In genomic region chr19:23451361-23451760, GRCm38 (mm10) we compare ENCODE assay signal across 22 mouse cellular contexts.
"Had no signal": no experiment of that assay in that cellular context is flagged by ENCODE, and none has a peak within 500 bp of the region (broad histone marks: within the 10 kb centered on the region; RNA-seq: fewer than 3 reads in every experiment).

No protein-coding gene starts in this region.

- H3K4me3 ChIP-seq: limb, embryonic 12.5 days; limb, embryonic 15.5 days; lung, embryonic 15.5 days; midbrain, embryonic 13.5 days had no signal

- ATAC-seq: intestine, embryonic 16.5 days; liver, postnatal 0 days; midbrain, embryonic 13.5 days; midbrain, embryonic 16.5 days had no signal

- H3K4me2 ChIP-seq: limb, embryonic 12.5 days; limb, embryonic 15.5 days; liver, embryonic 11.5 days; lung, embryonic 15.5 days; midbrain, embryonic 13.5 days had no signal

- H3K27me3 ChIP-seq: limb, embryonic 15.5 days; lung, embryonic 15.5 days had no signal

- H3K27ac ChIP-seq: limb, embryonic 12.5 days; limb, embryonic 15.5 days; liver, embryonic 14.5 days; lung, embryonic 15.5 days; midbrain, embryonic 13.5 days; stomach, postnatal 0 days had no signal

- H3K36me3 ChIP-seq: limb, embryonic 12.5 days; limb, embryonic 15.5 days; lung, embryonic 15.5 days; midbrain, embryonic 13.5 days had no signal

- DNase-seq: kidney, adult 18-20 months; kidney, adult 9 months; kidney, postnatal 14 days; kidney, postnatal 4 days; left cerebral cortex, postnatal 4 days; liver, postnatal 0 days; lung, postnatal 14 days; right cerebral cortex, adult 18-20 months; right cerebral cortex, postnatal 14 days; right cerebral cortex, postnatal 4 days; thymus, adult 2 months; thymus, postnatal 14 days; thymus, postnatal 4 days had no signal

- H3K9me3 ChIP-seq: limb, embryonic 15.5 days; lung, embryonic 15.5 days had no signal

- H3K9ac ChIP-seq: limb, embryonic 12.5 days; limb, embryonic 15.5 days; liver, embryonic 14.5 days; liver, postnatal 0 days; lung, embryonic 15.5 days; midbrain, embryonic 13.5 days had no signal
